Mouse (Mus musculus) left cerebral cortex, postnatal 25 days (tissue): ENCODE measurements around the gene Rorb. TPM values are rescaled to one million over a fixed set of nuclear protein-coding genes. Genes with fewer than 3 reads are reported as not detected.

Experiments
- DNase-seq, 2 experiments: peaks; one replicate each; pipeline ENCODE4 v3.0.0; 2022; ENCODE audit warnings: low spot score in 2 of 2, mixed read lengths in 1 of 2
- intact Hi-C: fragments of 180-260 bp; cut with DNase I; formaldehyde crosslinking; loops from one replicate; pipeline ENCODE4 v1.15.1; 2025
- total RNA-seq, 2 experiments: library from RNA; stranded (reverse); gene quantifications; 2 replicates each; pipeline ENCODE4 v1.2.3; 2021

Rorb gene
- total RNA-seq, 2 experiments from 2014 or later, result 55.5 to 58.0 TPM

DNA sequence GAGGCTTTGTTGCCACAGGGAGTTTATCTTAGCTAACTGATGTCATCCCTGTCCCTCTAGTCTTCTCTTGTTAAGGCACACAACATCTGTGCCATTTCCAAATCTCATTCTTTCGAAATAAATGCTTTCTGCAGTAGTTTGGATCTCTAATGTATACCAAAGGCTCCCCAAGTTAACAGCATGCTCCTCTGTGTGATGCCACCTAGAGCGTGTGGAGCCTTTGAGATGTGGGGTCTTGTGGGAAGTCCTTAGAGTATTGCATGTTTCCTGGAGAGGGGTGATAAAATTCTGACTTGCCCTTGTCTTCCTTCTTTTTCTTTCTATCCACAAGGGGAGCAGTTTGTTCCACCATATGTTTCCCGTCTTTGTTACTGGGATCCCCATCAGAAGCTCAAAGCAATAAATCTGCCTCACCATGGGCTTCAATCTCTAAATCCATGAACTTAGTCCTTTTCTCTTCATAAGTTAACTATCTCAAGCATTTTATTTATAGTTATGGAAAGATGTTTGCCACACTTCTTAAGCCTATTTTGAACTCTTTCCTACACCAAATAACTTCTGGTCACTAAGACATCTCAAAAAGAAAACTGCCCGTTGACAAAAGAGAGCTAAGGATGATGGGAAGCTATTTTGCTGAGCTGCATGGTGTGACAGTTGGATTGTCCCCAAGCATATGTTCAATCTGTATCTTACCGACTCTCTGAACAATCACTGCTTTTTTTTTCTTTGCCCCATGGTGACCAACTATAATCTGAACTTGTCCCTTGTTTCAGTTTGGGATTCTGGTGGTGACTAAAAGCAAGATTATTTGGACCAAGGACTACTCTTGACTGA, 76.3 kb downstream of the Rorb start:
- DNase-seq, result no peak
- intact Hi-C loops, result no loop called here

DNA sequence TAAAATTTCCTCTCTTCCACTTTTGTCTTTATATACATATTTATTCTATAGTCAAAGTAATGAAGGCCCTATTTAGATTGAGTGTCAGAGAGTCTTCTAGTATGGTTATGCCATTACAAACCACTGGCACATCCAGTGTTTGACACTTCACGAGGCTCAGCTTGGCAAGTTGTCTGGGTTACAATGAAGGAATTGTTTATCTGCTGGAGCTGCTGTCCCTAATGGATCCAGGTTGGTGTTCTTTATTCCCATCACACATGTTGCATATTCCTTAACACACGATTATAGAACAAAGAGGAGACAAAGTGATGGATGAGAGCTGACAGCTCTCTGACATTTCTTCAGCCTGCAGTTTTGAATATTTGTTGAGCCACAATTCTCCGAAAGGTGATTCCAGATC, 77.0 kb downstream of the Rorb start:
- intact Hi-C loops, result no loop called here
- DNase-seq, result no peak

DNA sequence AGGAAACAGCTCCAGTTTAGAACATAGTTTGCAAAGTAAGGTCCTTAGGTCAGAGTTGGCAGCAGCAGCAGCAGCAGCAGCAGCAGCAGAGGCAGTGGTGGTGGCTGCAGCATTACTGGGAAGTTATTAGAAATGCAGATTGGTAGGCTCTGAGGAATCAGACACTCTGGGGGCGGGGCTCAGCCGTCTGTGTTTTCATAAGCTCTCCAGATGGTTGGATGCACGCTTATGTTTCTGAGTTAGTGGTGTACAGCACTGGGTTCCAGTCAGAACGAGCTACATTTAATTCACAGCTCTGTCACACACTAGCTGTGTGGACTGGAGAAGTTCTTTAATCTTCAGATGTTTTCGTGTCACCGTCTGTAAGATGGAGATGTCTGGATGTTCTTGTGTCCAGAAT, 105.9 kb downstream of the Rorb start:
- intact Hi-C loops, result no loop called here
- peak; percentile 37 to 87 for DNase-seq

DNA sequence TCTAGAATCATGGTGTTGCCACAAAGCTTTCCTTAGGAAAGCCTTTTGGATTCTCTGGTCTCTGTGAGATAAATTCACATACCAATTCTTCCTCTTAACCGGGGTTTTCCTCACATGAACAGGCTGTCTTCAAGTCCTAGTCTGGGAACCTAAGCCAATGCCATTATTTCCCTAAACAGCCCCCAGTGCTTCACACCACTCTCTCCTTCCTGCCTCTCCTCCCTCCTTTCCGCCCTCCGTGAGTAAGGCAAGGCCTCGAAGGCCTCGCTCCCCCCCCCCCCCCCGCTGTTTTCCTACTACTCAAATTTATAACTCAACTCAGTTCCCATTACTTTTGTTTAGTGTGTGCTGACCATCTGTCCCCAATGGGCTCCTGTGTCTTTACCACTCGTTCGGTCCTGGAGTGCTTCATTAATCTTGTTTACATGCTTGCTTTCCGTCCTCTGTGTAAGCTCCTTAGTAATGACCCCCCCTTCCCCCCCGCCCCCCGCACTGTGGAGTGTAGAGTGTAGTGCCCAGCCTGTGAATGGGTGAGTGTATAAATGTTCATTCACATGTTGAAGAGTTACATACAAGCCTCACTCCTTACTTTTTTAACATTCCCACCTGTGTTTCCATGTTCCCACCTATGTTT, 106.9 kb downstream of the Rorb start:
- DNase-seq, result no peak
- intact Hi-C loops, result no loop called here

DNA sequence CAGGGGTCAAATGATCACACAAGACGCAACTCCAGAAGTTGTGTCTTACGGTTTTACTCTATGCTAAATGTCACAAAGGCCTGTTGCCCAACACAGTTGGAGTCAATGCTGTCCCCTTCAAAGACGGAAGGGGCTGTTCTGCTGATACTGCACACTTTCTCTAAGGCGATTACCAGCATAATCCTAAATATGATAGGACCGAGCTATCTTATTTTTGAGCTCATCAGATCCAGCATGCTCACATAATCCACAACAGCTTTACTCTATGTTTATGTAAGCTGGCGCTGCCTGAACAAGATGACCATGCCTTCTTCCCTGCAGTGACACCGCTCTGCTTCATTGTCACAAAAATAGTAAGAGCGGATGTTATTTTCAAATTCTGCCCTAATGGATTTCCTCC, 112.0 kb downstream of the Rorb start:
- intact Hi-C loops, result no loop called here
- DNase-seq, result no peak

DNA sequence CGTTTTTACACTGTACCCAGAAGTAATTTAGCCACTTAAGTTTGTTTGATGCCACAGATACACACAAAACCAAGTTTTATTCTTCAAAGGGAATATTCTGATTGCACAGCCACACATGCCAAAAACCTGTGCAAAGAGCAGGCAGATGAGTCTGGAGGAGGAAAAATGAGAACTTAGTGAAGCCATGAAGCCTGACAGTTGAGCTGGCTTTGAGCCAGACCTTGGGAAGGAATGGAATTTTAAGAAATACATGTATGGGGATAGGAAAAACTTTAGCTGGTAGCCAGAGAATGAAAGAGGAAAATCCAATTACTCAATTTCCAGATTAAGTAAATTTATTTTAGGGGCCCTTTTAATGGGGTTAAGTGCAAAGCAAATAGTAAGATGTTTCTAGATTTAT, 113.3 kb downstream of the Rorb start:
- intact Hi-C loops, result no loop called here
- DNase-seq, result peak; percentile 12 to 48

DNA sequence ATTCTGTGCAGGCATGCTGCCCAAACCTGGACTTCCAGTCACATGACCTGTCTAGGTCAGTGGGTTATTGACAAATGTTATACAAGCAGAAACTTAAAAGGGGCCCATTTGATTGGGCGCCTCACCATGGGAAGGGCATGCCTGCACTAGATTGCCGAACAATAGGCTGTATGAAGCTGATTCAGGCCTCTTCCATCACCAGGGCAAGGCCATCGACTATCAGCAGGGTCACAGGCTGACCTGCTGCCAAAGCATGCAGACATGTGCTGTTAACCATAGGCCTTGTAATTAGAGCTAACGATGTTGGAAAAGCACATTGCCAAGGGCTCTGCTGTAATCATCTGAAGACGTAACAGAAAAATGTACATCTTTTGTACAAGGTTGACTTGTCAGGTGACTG, 131.0 kb downstream of the Rorb start:
- no peak for DNase-seq
- intact Hi-C loops, result loop anchor here (5.0 kb wide), 1 partner anchor 127 kb away; no protein-coding TSS in a partner anchor

DNA sequence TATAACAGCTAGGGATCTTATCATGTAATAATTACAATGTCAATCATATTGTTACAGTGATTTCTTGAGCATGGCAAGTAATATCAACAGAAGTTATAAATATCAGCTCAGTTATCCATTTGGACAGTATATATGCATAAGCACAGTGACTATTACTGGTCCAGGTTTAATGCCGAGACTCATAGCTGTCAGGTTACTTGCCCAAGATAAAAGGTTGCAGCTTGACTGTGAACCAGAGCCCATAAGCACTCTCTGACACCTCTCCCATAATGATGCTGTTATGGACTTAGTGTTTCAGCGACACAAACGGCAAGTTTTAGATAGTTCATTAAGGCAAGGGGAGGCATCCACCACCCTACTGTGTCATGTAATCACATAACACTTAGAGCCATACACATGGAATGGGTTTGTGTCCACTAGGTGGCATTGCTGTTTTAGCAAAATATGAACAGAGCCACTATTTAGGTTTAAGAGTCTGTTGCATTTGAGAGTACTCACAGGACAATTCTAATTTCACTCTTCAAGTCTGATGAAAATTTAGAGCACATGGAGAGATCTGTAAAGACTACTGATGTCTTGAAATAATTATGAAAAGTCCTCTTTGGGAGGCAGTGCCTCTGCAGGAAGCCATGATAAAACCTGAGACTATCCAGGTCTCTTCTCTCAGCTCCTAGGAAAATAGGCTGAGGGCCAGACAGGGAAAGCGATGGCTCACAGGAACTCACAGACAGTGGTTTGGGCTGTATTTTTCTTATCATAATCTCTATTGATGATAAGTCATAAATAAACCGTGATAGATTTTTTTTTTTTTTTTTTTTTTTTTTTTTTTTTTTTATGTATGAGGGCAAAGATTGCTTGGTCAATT, 136.0 kb downstream of the Rorb start:
- intact Hi-C loops, result loop anchor here (2.0 to 5.0 kb wide), 2 partner anchors 132 to 1370 kb away; no protein-coding TSS in a partner anchor
- peak; percentile 64 to 83 for DNase-seq

DNA sequence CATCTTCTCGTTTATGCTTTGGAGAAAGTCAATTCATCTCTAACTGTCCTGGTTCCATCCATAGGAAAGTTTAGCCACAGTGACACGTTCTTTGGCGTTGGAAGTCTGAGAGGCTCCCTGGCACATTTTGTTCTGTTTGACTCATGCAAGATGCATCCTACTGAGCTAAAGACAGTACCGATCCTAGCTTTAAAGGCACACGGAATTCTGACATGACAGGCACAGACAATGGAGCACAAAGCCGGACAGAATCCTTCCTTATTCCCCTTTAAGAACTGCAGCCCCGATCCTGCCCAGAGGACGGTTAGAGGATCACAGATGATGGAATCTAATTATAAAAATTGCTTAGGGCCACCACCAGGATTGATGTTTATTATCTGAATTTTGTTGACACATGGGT, 141.6 kb downstream of the Rorb start:
- intact Hi-C loops, result no loop called here
- DNase-seq, result peak in 1 of 2 experiments; percentile 64

DNA sequence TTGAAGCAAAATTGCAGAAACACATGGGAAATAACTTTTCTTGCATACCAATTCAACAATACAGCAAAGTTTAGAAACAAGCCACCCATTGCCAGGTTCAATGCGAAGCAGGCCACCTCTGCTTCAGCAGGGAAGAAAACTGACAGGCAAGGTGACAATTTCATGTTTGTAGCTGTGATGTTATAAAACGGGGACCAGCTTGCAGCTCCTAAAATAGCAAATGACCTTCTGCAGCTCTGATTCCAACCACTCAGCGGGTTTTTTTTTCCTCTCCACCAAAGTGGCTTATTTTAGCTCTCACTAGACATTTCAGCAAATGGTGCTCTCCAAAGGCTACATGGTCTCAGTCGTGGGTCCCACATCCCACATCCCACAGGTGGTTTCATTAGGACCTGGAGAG, 143.7 kb downstream of the Rorb start:
- intact Hi-C loops, result no loop called here
- peak in 1 of 2 experiments; percentile 46 for DNase-seq

DNA sequence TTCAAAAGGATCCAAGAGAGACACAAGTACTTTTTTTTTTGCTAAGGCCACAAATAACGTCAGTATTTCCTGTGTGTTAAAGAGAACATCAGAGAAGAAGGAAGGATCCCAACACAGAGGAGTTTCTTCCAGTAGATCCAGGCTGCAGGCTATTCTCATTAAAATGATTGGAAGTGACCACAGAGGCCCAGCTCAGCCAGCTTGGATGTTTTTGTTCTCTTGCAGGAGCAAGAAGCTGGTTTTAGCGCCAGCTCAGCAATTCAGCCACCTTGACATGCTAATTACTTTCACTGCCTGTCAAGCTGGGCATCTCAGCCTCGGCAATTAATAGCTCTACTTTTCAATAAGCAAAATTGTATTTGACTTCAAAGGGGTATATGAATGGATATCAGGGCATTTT, 151.1 kb downstream of the Rorb start:
- intact Hi-C loops, result no loop called here
- DNase-seq, result peak in 1 of 2 experiments; percentile 28

DNA sequence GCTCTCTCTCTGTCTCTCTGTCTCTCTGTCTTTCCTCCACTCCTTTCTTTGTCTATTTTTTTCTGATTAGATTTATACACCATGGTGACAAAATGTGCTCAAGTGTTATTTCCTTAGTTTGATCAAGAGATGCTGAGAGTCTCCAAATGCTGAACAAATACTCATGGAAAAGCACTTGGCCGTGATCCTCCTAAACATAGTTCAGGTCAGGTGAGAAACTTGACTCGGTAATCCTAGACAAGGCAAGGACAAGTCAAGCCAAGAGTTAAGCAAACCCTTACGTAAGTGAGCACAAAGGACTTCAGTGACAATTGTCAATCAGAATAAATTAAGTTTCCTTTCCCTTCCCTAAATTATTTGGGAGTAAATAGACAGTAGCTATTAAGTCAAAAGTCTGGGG, 158.2 kb downstream of the Rorb start:
- intact Hi-C loops, result no loop called here

DNA sequence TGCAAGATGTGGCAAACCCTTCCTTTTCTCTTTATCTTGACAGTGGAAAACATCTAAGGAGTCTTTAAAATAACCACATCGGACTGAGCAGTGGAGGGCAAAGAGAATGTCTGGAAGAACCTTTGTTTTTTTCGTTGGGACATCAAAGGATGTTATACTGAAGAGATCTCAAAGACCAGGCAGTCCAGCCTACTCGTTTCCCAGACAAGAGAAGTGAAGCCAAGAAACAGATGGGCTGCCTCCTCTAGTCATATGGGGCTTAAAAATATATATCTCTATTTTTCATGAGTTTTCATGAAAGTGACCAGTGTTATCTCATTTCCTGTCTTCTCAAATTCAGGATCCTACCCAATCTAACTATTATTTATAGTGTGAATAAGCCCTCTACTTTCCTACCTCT, 163.8 kb downstream of the Rorb start:
- intact Hi-C loops, result loop anchor here (10.0 kb wide), 1 partner anchor 938 kb away; no protein-coding TSS in a partner anchor
- DNase-seq, result peak in 1 of 2 experiments; percentile 62

More for the DNA sequence above, 158.2 kb downstream of the Rorb start:
- DNase-seq, result no peak

DNA sequence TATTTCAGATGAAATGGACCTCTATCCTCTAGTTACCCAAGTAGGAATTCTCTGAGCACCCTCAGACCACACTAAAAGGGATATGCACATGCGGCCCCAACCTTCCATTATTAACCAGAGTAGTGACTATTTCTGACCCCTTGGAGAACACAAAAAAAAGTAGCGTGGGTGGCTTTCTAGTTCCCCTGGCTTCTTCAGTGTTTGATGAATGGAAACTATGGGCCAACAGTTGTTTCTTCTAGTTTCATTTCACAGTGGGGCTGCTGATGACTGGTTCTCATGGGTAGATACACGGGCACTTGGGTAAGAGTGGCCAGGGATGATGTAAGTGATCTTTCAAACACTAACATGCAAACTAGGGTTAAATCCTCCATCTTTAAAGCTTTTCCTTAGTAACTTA, 165.7 kb downstream of the Rorb start:
- intact Hi-C loops, result loop anchor here (10.0 kb wide), 1 partner anchor 940 kb away; no protein-coding TSS in a partner anchor
- no peak for DNase-seq

DNA sequence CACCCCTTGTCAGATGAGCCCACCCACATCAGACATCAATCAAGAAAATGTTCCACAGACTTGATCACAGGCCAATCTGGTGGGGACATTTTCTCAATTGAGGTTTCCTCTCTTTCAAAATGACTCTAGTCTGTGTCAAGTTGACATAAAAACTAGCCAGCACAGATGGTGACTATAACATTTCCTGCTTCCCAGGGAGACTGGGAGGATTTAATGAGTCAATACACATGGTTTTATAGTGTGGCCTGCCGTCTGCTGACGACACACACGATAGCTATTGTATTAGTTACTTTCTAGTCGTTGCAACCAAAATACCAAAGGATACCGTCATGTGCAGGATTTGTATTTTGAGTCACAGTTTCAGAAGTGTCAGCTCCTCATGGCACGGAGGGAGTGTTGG, 169.6 kb downstream of the Rorb start:
- DNase-seq, result peak in 1 of 2 experiments; percentile 56
- intact Hi-C loops, result loop anchor here (10.0 kb wide), 1 partner anchor 943 kb away; no protein-coding TSS in a partner anchor

DNA sequence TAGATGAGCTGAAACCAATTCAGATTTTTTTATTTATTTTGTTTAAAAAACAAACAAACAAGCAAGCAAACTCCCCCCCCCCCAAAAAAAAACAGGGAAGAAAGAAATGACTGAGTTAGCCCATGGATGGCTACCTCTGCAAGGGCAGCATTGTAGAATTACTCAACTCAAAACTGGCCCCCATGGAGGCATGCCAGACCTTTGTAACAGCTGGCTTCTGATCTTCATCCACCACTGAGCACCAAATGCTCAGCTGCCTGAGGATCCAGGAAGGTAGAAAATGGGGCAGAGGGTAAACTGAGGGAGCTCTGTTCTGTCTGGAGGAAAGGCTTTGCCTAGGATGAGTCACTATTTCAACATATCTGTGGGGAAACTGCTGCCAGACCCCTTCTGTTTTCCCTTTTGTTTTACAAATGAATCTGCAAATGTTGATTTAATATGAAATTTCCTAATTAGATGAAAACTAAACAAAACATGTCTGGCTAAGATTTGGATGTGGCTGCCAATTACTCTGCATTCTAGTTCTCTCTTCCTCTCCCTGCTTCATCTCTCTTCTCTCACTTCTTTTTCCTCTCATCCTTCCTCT, 199.1 kb downstream of the Rorb start:
- intact Hi-C loops, result no loop called here

DNA sequence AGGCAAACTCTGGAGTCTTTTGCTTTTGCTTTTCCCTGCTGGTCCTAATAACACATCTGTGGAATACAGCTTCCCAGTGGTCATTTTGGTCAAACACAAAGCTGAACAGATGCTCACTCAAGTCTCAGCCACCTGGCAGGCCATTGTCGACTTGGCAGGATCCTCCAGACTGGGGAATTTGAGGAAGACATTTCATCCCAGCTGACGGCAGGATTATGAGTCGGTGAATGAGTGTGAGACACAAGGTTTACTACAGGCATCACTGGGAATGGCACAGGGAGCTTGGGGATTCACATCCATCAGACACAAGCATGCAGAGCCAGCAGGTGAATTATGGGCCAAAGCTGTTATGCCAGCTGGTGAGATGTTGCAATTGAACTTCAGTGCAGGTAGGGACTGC, 201.4 kb downstream of the Rorb start:
- intact Hi-C loops, result no loop called here

More for the DNA sequence above, 199.1 kb downstream of the Rorb start:
- DNase-seq, result no peak

DNA sequence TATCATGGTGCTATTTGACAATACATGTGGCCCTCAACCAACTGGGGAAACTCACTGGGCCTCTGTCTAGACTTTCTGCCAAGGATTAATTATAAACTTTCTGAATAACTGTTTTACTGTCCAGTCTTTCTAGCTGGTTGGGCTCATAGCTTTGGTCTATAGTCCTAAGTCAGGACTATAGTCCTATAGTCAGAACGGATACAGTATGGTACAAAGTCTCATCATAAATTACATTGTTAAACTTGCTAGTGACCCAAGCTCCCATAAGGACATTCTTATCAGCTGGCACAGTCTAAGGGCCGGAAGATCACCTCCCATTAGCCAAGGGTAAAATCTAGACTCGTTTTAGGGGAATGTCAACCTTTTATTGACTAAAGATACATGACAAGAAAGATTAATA, 205.5 kb downstream of the Rorb start:
- intact Hi-C loops, result no loop called here
- no peak for DNase-seq

More for the DNA sequence above, 201.4 kb downstream of the Rorb start:
- DNase-seq, result no peak

DNA sequence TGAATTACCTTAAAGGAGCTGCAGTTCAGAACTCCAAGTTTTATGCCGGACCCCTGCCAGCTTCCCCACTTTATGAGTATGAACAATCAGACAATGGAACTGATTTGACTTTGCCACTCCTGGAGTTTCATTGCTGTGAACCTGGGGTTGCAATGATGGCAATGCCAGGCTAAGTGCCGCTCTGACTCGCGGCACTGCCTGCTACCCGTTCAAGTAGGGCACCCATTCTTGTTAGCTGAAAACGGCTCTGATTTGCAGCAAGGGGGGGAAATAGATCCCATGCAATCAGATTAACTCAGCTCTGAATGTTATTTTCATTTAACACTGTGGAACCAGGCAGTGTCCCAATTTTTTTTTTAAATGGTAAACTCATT, 208.3 kb downstream of the Rorb start:
- intact Hi-C loops, result no loop called here
- no peak for DNase-seq
